Mouse (Mus musculus) stomach, postnatal 0 days (tissue): ENCODE data around the gene Atp6v0a1.

ENCODE experiments used
- CTCF ChIP-seq: IDR thresholded peaks from 2 replicates; pipeline ENCODE4 v1.5.1; 2016; ENCODE audit warnings: antibody characterized with exemption, low read depth, mild to moderate bottlenecking, moderate library complexity
- EP300 ChIP-seq: optimal IDR thresholded peaks from 2 replicates; pipeline ENCODE3; 2016; ENCODE audit warnings: antibody characterized with exemption

- no peak for TF ChIP-seq CTCF
- TF ChIP-seq EP300: no peak
These were observed 37.2 kb downstream of the Atp6v0a1 start for GRCm38 (mm10) chr11:101046440-101046839.
